9 mouse cellular contexts compared by ENCODE assay signal in the genomic region with DNA sequence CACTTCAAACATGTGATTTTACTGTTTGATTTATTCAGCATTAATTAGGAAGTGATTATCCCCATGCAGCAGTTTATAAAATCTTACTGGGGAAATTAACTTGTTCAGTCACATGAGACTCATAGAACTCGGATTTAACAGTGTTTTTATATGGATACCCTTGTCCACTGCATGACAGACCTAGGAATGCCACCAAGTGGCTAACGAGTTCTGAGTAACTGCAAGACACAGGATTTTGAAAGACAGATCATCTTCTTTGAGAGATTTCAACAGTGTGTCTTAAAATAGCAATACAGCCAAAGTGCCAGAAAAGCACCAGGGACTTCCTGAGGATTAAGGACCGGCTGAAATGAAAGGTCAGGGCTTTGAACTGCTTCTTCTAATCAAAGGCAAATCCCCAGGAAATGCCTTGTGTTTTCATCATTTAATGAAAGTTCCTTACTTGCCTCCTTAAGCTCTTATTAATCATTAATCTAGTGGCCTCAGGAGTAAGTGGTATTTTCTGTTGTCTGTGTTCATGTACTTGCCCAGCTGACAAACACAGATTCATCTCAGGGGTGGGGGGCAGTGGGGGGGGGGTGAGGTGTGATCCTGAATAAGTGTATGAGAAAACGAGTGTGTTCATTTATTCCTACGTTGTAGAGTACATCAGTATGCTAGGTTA.
DNase-seq lines count a peak whose midpoint lies in the region; ATAC-seq and TF ChIP-seq lines count a peak whose summit lies in the region.
"Had no signal": no experiment of that assay in that cellular context is flagged by ENCODE, and none has a peak within 500 bp of the region (broad histone marks: within the 10 kb centered on the region; RNA-seq: fewer than 3 reads in every experiment).

No protein-coding gene starts in this region.

- WGBS in embryonic facial prominence, embryonic 13.5 days, result 36% methylated on average over 5 of the region's 5 CpGs
- 42% methylated on average over 5 of the region's 5 CpGs for WGBS in embryonic facial prominence, embryonic 10.5 days
- WGBS in lung, postnatal 0 days, result 13% methylated on average over 5 of the region's 5 CpGs
- 9% methylated on average over 5 of the region's 5 CpGs for WGBS in kidney, postnatal 0 days
- 15% methylated on average over 5 of the region's 5 CpGs for WGBS in midbrain, postnatal 0 days

- no peak overlapping the region for H3K9ac ChIP-seq in embryonic facial prominence, embryonic 13.5 days
- H3K9ac ChIP-seq in lung, postnatal 0 days (replicated peaks; ENCODE audit: low read depth), result no peak overlapping the region
- no peak overlapping the region for H3K9ac ChIP-seq in kidney, postnatal 0 days (ENCODE audit: low read depth, low read length)
- no peak overlapping the region for H3K9ac ChIP-seq in midbrain, postnatal 0 days (replicated peaks; ENCODE audit: low read length, poor library complexity, severe bottlenecking)

- no peak overlapping the region for H3K4me3 ChIP-seq in embryonic facial prominence, embryonic 13.5 days
- H3K4me3 ChIP-seq in embryonic facial prominence, embryonic 10.5 days, result no peak overlapping the region
- H3K4me3 ChIP-seq in lung, postnatal 0 days (ENCODE audit: low read depth, low read length), result no peak overlapping the region
- H3K4me3 ChIP-seq in kidney, postnatal 0 days (replicated peaks; ENCODE audit: low read depth, low read length), result no peak overlapping the region
- no peak overlapping the region for H3K4me3 ChIP-seq in midbrain, postnatal 0 days (ENCODE audit: low read depth, low read length)

- ATAC-seq in embryonic facial prominence, embryonic 13.5 days (ENCODE audit: insufficient number of reproducible peaks, insufficient read depth, low FRiP score, low TSS enrichment, low read depth), result no peak
- no peak for ATAC-seq in lung, postnatal 0 days
- peak; percentile 49; the same call in 1 of the 2 replicates for ATAC-seq in kidney, postnatal 0 days (replicated peaks; ENCODE audit: low FRiP score, low read depth)
- ATAC-seq in midbrain, postnatal 0 days (ENCODE audit: low FRiP score), result no peak

- H3K36me3 ChIP-seq in embryonic facial prominence, embryonic 13.5 days, result no peaks in the 10 kb centered on the region
- no peaks in the 10 kb centered on the region for H3K36me3 ChIP-seq in embryonic facial prominence, embryonic 10.5 days (replicated peaks)
- H3K36me3 ChIP-seq in lung, postnatal 0 days (ENCODE audit: insufficient read depth, low read length), result no peaks in the 10 kb centered on the region
- no peaks in the 10 kb centered on the region for H3K36me3 ChIP-seq in kidney, postnatal 0 days (ENCODE audit: insufficient read depth, low read length)
- H3K36me3 ChIP-seq in midbrain, postnatal 0 days (ENCODE audit: insufficient read depth, low read length), result no peaks in the 10 kb centered on the region

- peaks cover 9% of the 10 kb centered on the region for H3K4me1 ChIP-seq in embryonic facial prominence, embryonic 13.5 days
- H3K4me1 ChIP-seq in embryonic facial prominence, embryonic 10.5 days, result peaks cover 14% of the 10 kb centered on the region; the same call in 1 of the 2 replicates
- no peaks in the 10 kb centered on the region for H3K4me1 ChIP-seq in lung, postnatal 0 days (ENCODE audit: insufficient read depth, low read depth, low read length)
- no peaks in the 10 kb centered on the region for H3K4me1 ChIP-seq in kidney, postnatal 0 days (replicated peaks; ENCODE audit: insufficient read depth, low read length)
- H3K4me1 ChIP-seq in midbrain, postnatal 0 days (ENCODE audit: insufficient read depth, low read length), result no peaks in the 10 kb centered on the region

- H3K27ac ChIP-seq in embryonic facial prominence, embryonic 13.5 days, result 0 out of 2 replicates have a peak overlapping the region, but pooled peaks have one; percentile 52
- H3K27ac ChIP-seq in embryonic facial prominence, embryonic 10.5 days (replicated peaks), result no peak overlapping the region
- peak overlapping the region; percentile 64 for H3K27ac ChIP-seq in lung, postnatal 0 days (ENCODE audit: low read length)
- H3K27ac ChIP-seq in kidney, postnatal 0 days, result peak overlapping the region; percentile 73; the same call in 1 of the 2 replicates
- H3K27ac ChIP-seq in midbrain, postnatal 0 days (ENCODE audit: low read depth, low read length), result no peak overlapping the region
- H3K27ac ChIP-seq: hindbrain, postnatal 0 days had no signal

- no peak for TF ChIP-seq CTCF in lung, postnatal 0 days (IDR thresholded peaks at IDR 0.05)
- no peak for TF ChIP-seq CTCF in kidney, postnatal 0 days (IDR thresholded peaks at IDR 0.05; ENCODE audit: low read depth)
- no peak for TF ChIP-seq CTCF in midbrain, postnatal 0 days (IDR thresholded peaks at IDR 0.05)

- H3K9me3 ChIP-seq in embryonic facial prominence, embryonic 13.5 days, result no peaks in the 10 kb centered on the region
- H3K9me3 ChIP-seq in embryonic facial prominence, embryonic 10.5 days, result no peaks in the 10 kb centered on the region
- no peaks in the 10 kb centered on the region for H3K9me3 ChIP-seq in lung, postnatal 0 days (ENCODE audit: low read length)
- no peaks in the 10 kb centered on the region for H3K9me3 ChIP-seq in kidney, postnatal 0 days (replicated peaks; ENCODE audit: low read length)
- H3K9me3 ChIP-seq in midbrain, postnatal 0 days (ENCODE audit: low read length), result no peaks in the 10 kb centered on the region

- no peak for TF ChIP-seq EP300 in lung, postnatal 0 days (IDR thresholded peaks at IDR 0.05)

- no peak for DNase-seq in embryonic facial prominence, embryonic 10.5 days (ENCODE audit: low spot score)
- DNase-seq in lung, postnatal 0 days (ENCODE audit: low spot score), result peak; percentile 35
- DNase-seq in lung, postnatal 4 days, result no peak
- DNase-seq in kidney, postnatal 0 days (ENCODE audit: low spot score), result peak; percentile 64
- peak; percentile 7 for DNase-seq in midbrain, postnatal 0 days (ENCODE audit: low spot score)
- no peak for DNase-seq in thymus, adult 18-20 months
- no peak for DNase-seq in thymus, postnatal 36 days

- H3K4me2 ChIP-seq in embryonic facial prominence, embryonic 13.5 days, result no peak overlapping the region
- H3K4me2 ChIP-seq in lung, postnatal 0 days (replicated peaks; ENCODE audit: low read depth, low read length), result no peak overlapping the region; the same call in 1 of the 2 replicates
- H3K4me2 ChIP-seq in kidney, postnatal 0 days (ENCODE audit: low read length), result peak overlapping the region; percentile 52
- H3K4me2 ChIP-seq in midbrain, postnatal 0 days (ENCODE audit: low read depth, low read length, poor library complexity, severe bottlenecking), result no peak overlapping the region

- H3K27me3 ChIP-seq in embryonic facial prominence, embryonic 13.5 days, result no peaks in the 10 kb centered on the region
- no peaks in the 10 kb centered on the region for H3K27me3 ChIP-seq in embryonic facial prominence, embryonic 10.5 days (replicated peaks; ENCODE audit: low read depth, poor library complexity, severe bottlenecking)
- H3K27me3 ChIP-seq in lung, postnatal 0 days (replicated peaks; ENCODE audit: insufficient read depth, low read length), result no peaks in the 10 kb centered on the region
- H3K27me3 ChIP-seq in kidney, postnatal 0 days (ENCODE audit: insufficient read depth, low read length), result no peaks in the 10 kb centered on the region
- H3K27me3 ChIP-seq in midbrain, postnatal 0 days (ENCODE audit: insufficient read depth, low read length), result no peaks in the 10 kb centered on the region

Comparison
In these comparisons a context has a peak if more than half of its experiments do, and no peak if none do; other contexts are left out.
1. H3K27ac ChIP-seq: peak in embryonic facial prominence, embryonic 13.5 days (single experiment), lung, postnatal 0 days (single experiment) and kidney, postnatal 0 days (single experiment); none in embryonic facial prominence, embryonic 10.5 days (single experiment) and midbrain, postnatal 0 days (single experiment).
2. DNase-seq: peak in lung, postnatal 0 days (single experiment), kidney, postnatal 0 days (single experiment) and midbrain, postnatal 0 days (single experiment); none in embryonic facial prominence, embryonic 10.5 days (single experiment), lung, postnatal 4 days (0 of 2), thymus, adult 18-20 months (0 of 2) and thymus, postnatal 36 days (0 of 2).